Mouse (Mus musculus) common myeloid progenitor, adult 5-6 weeks (primary cell): ENCODE data around the gene Tex13a. TPM values are rescaled to one million over a fixed set of nuclear protein-coding genes. Genes with fewer than 3 reads are reported as not detected.

Experiments
- ATAC-seq: replicated peaks from 2 replicates; pipeline ENCODE4 v1.8.0; 2016; ENCODE audit warnings: low read depth, mild to moderate bottlenecking, moderate TSS enrichment, inconsistent platforms; ENCODE audit not compliant: poor library complexity, severe bottlenecking
- total RNA-seq: library from RNA; stranded (forward); fragments of 200-1000, 187-1606 nt; gene quantifications from 2 replicates; pipeline ENCODE4 v1.2.3, GENCODE M21; 2017

The Tex13a gene
- total RNA-seq: not detected in 2 replicates

DNA sequence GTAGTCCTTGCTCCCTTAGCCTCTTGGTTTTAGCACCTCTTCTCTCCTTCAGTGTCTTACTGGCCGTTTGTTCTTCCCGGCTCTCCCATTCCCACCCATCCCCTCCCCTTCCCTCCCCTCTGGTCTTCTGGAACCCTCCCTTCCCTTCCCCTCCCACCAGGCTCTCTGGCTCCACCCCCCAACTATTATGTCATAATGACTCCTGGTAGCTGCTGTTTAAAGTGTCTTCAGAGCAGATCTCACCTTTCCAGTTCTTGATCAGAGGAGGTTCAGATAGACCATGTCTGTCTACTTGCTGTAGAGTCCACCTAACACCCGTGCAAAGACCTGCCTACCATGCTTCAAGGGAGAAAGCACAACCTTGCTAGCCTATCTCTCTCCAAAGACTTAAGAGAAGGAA is at the start of gene Tex13a:
Gene Tex13a, minus strand, starts transcription at position 101 of the 400 bp plus-strand sequence.
- no peak for ATAC-seq

DNA sequence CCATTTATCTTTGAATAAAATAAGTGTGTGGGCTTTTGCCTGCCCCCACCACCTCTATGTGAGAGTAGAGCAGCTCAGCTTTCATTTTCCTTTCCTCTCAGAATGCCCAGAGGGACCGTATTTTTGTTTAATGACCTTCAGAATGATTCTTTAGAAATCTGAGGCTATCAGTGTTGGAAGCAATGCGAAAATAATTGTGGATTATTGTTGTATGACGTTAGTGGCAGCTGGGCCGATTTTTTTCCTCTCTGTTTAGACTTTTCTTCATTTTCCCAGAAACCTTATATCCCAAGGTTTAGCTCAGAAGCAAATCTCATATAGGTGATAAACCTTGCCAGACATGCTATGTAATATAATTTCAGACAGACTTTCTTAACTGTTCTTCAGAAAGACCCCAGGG is 25.2 kb upstream of the Tex13a start:
- no peak for ATAC-seq

DNA sequence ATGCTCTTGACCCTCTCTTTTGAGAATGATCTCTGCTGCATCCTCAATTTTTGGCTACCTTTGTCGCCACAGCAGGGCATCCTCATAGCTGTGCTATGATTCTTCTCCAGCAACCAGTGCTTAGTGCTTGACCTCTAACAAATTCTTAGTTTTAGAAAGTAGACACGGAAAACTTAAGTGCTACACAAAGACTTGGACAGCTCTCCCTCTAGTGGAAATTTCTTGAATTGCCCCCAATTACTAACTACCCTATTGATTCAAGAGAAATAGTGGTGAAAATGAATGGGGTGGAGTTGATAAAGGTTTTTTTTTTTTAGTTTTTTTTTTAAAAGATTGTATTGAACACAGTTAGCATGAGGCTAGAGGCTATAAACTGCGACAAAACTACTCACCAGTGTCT is 39.2 kb downstream of the Tex13a start:
- ATAC-seq: peak; percentile 58; the same call in 1 of the 2 replicates
